8 mouse cellular contexts compared by ENCODE assay signal in genomic region chr5:31290521-31291360, GRCm38 (mm10). TPM values are rescaled to one million over a fixed set of nuclear protein-coding genes. Genes with fewer than 3 reads are reported as not detected.
DNase-seq lines count a peak whose midpoint lies in the region; ATAC-seq and TF ChIP-seq lines count a peak whose summit lies in the region.

Gene Ift172, minus strand, starts transcription at chr5:31291116.

- DNase-seq in 416B (ENCODE audit: low read depth), result peak; percentile 99
- peak; percentile 97 for DNase-seq in heart, adult 8-10 months (ENCODE audit: low spot score)
- DNase-seq in kidney, adult 9 months, result peak; percentile 97
- peak; percentile 99 for DNase-seq in limb, embryonic 14.5 days (ENCODE audit: low spot score)
- DNase-seq in midbrain, postnatal 0 days (ENCODE audit: low spot score), result peak; percentile 99
- DNase-seq in spleen, postnatal 14 days (ENCODE audit: low spot score in 2 of 2), result peak; percentile 85 to 93

- TF ChIP-seq CTCF in bone marrow, adult 2 months (IDR thresholded peaks at IDR 0.05; ENCODE audit: control insufficient read depth, insufficient read depth, low read length), result no peak
- 0 out of 2 replicates have a peak, but pooled peaks have one; percentile 5 for TF ChIP-seq CTCF in midbrain, postnatal 0 days (IDR thresholded peaks at IDR 0.05)

- H3K27ac ChIP-seq in bone marrow, adult 2 months (ENCODE audit: control insufficient read depth, insufficient read depth, low read depth, low read length, poor library complexity), result peak within 1 kb of the TSS; percentile 69
- peak within 1 kb of the TSS; percentile 94 for H3K27ac ChIP-seq in embryonic facial prominence, embryonic 15.5 days (replicated peaks)
- peak within 1 kb of the TSS; percentile 86 for H3K27ac ChIP-seq in limb, embryonic 14.5 days (replicated peaks; ENCODE audit: low read depth, low read length)
- peak within 1 kb of the TSS; percentile 55; the same call in 1 of the 2 replicates for H3K27ac ChIP-seq in midbrain, postnatal 0 days (ENCODE audit: low read depth, low read length)

- H3K9me3 ChIP-seq in embryonic facial prominence, embryonic 15.5 days (replicated peaks), result no peaks in the 10 kb centered on the region
- H3K9me3 ChIP-seq in limb, embryonic 14.5 days (ENCODE audit: control insufficient read depth, low read length), result no peaks in the 10 kb centered on the region
- H3K9me3 ChIP-seq in midbrain, postnatal 0 days (ENCODE audit: low read length), result no peaks in the 10 kb centered on the region

- H3K4me3 ChIP-seq in bone marrow, adult 2 months (replicated peaks; ENCODE audit: control insufficient read depth, low read depth, low read length), result peak within 1 kb of the TSS; percentile 69
- H3K4me3 ChIP-seq in embryonic facial prominence, embryonic 15.5 days (replicated peaks), result peak within 1 kb of the TSS; percentile 65
- peak within 1 kb of the TSS; percentile 56 for H3K4me3 ChIP-seq in limb, embryonic 14.5 days (replicated peaks; ENCODE audit: low read length)
- H3K4me3 ChIP-seq in midbrain, postnatal 0 days (ENCODE audit: low read depth, low read length), result peak within 1 kb of the TSS; percentile 39

- H3K4me1 ChIP-seq in bone marrow, adult 2 months (ENCODE audit: control insufficient read depth, insufficient read depth, low read length), result peaks cover 4% of the 10 kb centered on the region; the same call in 1 of the 2 replicates
- H3K4me1 ChIP-seq in embryonic facial prominence, embryonic 15.5 days, result peaks cover 29% of the 10 kb centered on the region
- H3K4me1 ChIP-seq in limb, embryonic 14.5 days (ENCODE audit: control insufficient read depth, insufficient read depth, low read length), result peaks cover 16% of the 10 kb centered on the region
- peaks cover 15% of the 10 kb centered on the region; the same call in 1 of the 2 replicates for H3K4me1 ChIP-seq in midbrain, postnatal 0 days (ENCODE audit: insufficient read depth, low read length)

- H3K9ac ChIP-seq in embryonic facial prominence, embryonic 15.5 days, result peak within 1 kb of the TSS; percentile 55
- peak within 1 kb of the TSS; percentile 52 for H3K9ac ChIP-seq in limb, embryonic 14.5 days (ENCODE audit: low read depth, low read length, severe bottlenecking)
- peak within 1 kb of the TSS; percentile 46; the same call in 1 of the 2 replicates for H3K9ac ChIP-seq in midbrain, postnatal 0 days (replicated peaks; ENCODE audit: low read length, poor library complexity, severe bottlenecking)

- TF ChIP-seq POLR2A in bone marrow, adult 2 months (IDR thresholded peaks at IDR 0.05; ENCODE audit: borderline replicate concordance, control insufficient read depth, low read depth, low read length), result peak; percentile 72; the same call in 1 of the 2 replicates
- TF ChIP-seq POLR2A in limb, embryonic 14.5 days (IDR thresholded peaks at IDR 0.05; ENCODE audit: borderline replicate concordance, extremely low read depth, insufficient read depth, insufficient read length), result peak; percentile 55; the same call in 1 of the 2 replicates

- peak; percentile 94 for ATAC-seq in embryonic facial prominence, embryonic 15.5 days (ENCODE audit: insufficient number of reproducible peaks, low FRiP score, low TSS enrichment, low read depth)
- peak; percentile 95 for ATAC-seq in limb, embryonic 14.5 days (ENCODE audit: low FRiP score, low read depth)
- peak; percentile 92 for ATAC-seq in midbrain, postnatal 0 days (ENCODE audit: low FRiP score)

- H3K4me2 ChIP-seq in embryonic facial prominence, embryonic 15.5 days (replicated peaks), result peak within 1 kb of the TSS; percentile 71
- H3K4me2 ChIP-seq in limb, embryonic 14.5 days (replicated peaks; ENCODE audit: low read depth, low read length, severe bottlenecking), result peak within 1 kb of the TSS; percentile 79
- H3K4me2 ChIP-seq in midbrain, postnatal 0 days (ENCODE audit: low read depth, low read length, poor library complexity, severe bottlenecking), result peak within 1 kb of the TSS; percentile 81

- WGBS in bone marrow, adult 2 months, result 3% methylated on average over 45 of the region's 45 CpGs
- WGBS in embryonic facial prominence, embryonic 15.5 days, result 2% methylated on average over 45 of the region's 45 CpGs
- 2% methylated on average over 45 of the region's 45 CpGs for WGBS in limb, embryonic 14.5 days
- whole genome bisulfite sequencing in midbrain, postnatal 0 days, result 2% methylated on average over 45 of the region's 45 CpGs

- peaks cover 34% of the 10 kb centered on the region for H3K36me3 ChIP-seq in embryonic facial prominence, embryonic 15.5 days
- H3K36me3 ChIP-seq in limb, embryonic 14.5 days (ENCODE audit: control insufficient read depth, insufficient read depth, low read length), result peaks cover 31% of the 10 kb centered on the region
- H3K36me3 ChIP-seq in midbrain, postnatal 0 days (ENCODE audit: insufficient read depth, low read length), result peaks cover 15% of the 10 kb centered on the region

- H3K27me3 ChIP-seq in embryonic facial prominence, embryonic 15.5 days, result no peaks in the 10 kb centered on the region
- H3K27me3 ChIP-seq in limb, embryonic 14.5 days (ENCODE audit: control insufficient read depth, insufficient read depth, low read length), result no peaks in the 10 kb centered on the region
- H3K27me3 ChIP-seq in midbrain, postnatal 0 days (ENCODE audit: insufficient read depth, low read length), result no peaks in the 10 kb centered on the region

RNA-seq across cellular contexts. Expression of gene Ift172, which starts in this region (rescaled TPM):
- polyA plus RNA-seq in bone marrow, adult 2 months (2011; ENCODE audit: insufficient read depth, insufficient read length, low replicate concordance, missing spikeins), result 12.0 and 41.2 TPM in 2 replicates
- polyA plus RNA-seq in embryonic facial prominence, embryonic 15.5 days (2015; fragmentation: Nextera tagmentation; extraction: Ambion mirVana), result 39.4 and 39.5 TPM in 2 replicates
- 10 to 100 TPM; 33.9 to 50.7 (median 42.3) TPM for total RNA-seq in heart, adult 8-10 months (2022)
- 53.3 and 64.2 TPM in 2 replicates for polyA plus RNA-seq in limb, embryonic 14.5 days (2012; rRNA removed)
- polyA plus RNA-seq in limb, embryonic 14.5 days (2014; fragmentation: Nextera tagmentation; extraction: Ambion mirVana), result 41.6 and 46.1 TPM in 2 replicates
- total RNA-seq in midbrain, postnatal 0 days (2014; rRNA removed), result 28.2 and 45.8 TPM in 2 replicates
- 16.5 and 17.7 TPM in 2 replicates for polyA plus RNA-seq in midbrain, postnatal 0 days (2015; fragmentation: Nextera tagmentation; extraction: Ambion mirVana)

Comparison
In these comparisons a context has a peak if more than half of its experiments do, and no peak if none do; other contexts are left out.
1. Peak in every context shown above with its lines: DNase-seq, ATAC-seq, H3K4me3 ChIP-seq and H3K27ac ChIP-seq.